10 mouse cellular contexts compared by ENCODE assay signal in the genomic region with DNA sequence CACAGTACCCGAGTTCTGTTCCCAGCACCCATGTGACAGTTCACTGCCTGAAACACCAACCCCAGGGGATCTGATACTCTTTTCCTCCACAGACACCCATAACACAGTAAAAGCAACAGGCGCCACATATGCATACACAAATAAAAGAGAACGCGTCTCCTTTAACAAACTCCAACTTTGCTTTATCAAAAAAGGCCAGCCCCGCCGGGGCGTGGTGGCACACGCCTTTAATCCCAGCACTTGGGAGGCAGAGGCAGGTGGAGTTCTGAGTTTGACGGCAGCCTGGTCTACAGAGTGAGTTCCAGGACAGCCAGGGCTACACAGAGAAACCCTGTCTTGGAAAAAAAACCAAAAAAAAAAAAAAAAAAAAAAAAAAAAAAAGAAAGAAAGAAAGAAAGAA. TPM values are rescaled to one million over a fixed set of nuclear protein-coding genes. Genes with fewer than 3 reads are reported as not detected.
"Had no signal": no experiment of that assay in that cellular context is flagged by ENCODE, and none has a peak within 500 bp of the region (broad histone marks: within the 10 kb centered on the region; RNA-seq: fewer than 3 reads in every experiment).

No protein-coding gene starts in this region.

RNA-seq across cellular contexts. Expression of gene 4930415O20Rik, which starts 15.3 kb away (rescaled TPM):
- total RNA-seq: layer of hippocampus, adult 8-10 months; layer of hippocampus, postnatal 14 days; left cerebral cortex, adult 18-20 months; left cerebral cortex, postnatal 10 days; left cerebral cortex, postnatal 4 days had no signal
- polyA plus RNA-seq: kidney, embryonic 15.5 days; limb, embryonic 13.5 days; lung, embryonic 16.5 days; midbrain, embryonic 13.5 days; thymus, postnatal 0 days had no signal
